Mouse (Mus musculus): ENCODE measurements at regions not wholly inside any gene's neighbourhood (a gene's known extent, or its start where the extent isn't known, plus 50 kb on each side); places are given as distances from the start of the nearest gene placed in this dataset.

DNA sequence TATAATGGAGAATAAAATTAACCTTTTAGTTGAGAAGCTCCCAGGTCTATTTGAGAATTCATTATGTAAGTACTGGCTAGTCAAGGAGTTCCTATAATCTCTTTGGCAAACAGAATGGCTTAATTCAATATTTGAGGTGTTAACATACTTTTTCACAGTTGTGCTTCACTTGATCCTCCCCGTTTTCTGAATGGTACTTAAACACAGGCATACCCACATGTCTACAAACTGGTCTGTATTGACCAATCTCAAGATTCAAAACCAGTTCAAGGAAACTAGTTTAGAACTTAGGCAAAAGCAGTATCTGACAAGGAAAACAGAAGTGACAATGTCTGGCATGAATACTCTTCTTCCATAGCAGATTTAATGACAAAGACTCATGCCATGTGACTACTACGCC, 583.0 kb upstream of the Dmac1 start:
- no peak for TF ChIP-seq USF2 (conservative IDR thresholded peaks at IDR 0.05; ENCODE audit: low read depth, low read length)
- TF ChIP-seq POLR2AphosphoS2 (IDR thresholded peaks at IDR 0.05; ENCODE audit: low read depth, low read length), result no peak
- TF ChIP-seq ELF1 (IDR thresholded peaks at IDR 0.05; ENCODE audit: low read depth, low read length), result no peak
- no peak for TF ChIP-seq ZKSCAN1 (IDR thresholded peaks at IDR 0.05; ENCODE audit: borderline replicate concordance, low read depth, low read length)
- no peak for TF ChIP-seq BHLHE40 (IDR thresholded peaks at IDR 0.05; ENCODE audit: low read depth, low read length)
- TF ChIP-seq JUN (IDR thresholded peaks at IDR 0.05; ENCODE audit: insufficient read depth, low read depth, low read length), result no peak
- TF ChIP-seq EP300 (IDR thresholded peaks at IDR 0.05; ENCODE audit: low read length), result no peak
- no peak for TF ChIP-seq SIN3A (IDR thresholded peaks at IDR 0.05; ENCODE audit: low read length)
- no peak for TF ChIP-seq UBTF (IDR thresholded peaks at IDR 0.05; ENCODE audit: low read depth, low read length)
- TF ChIP-seq MAFK (IDR thresholded peaks at IDR 0.05; ENCODE audit: insufficient replicate concordance, low read length), result no peak
- TF ChIP-seq PAX5 (IDR thresholded peaks at IDR 0.05; ENCODE audit: low read length), result no peak
- TF ChIP-seq NRF1 (IDR thresholded peaks at IDR 0.05; ENCODE audit: low read depth, low read length), result no peak
- TF ChIP-seq CHD1 (IDR thresholded peaks at IDR 0.05; ENCODE audit: low read depth, low read length), result no peak
- no peak for TF ChIP-seq CTCF (conservative IDR thresholded peaks at IDR 0.05 in 1 of 2, IDR thresholded peaks at IDR 0.05 in 1 of 2; ENCODE audit: low read depth in 2 of 2, low read length in 2 of 2)
- TF ChIP-seq IRF4 (IDR thresholded peaks at IDR 0.05; ENCODE audit: low read depth, low read length), result no peak
- Histone ChIP-seq H3K27ac (ENCODE audit: insufficient read depth, low read depth) (no peak overlapping the region), H3K4me2 (ENCODE audit: insufficient read depth, low read depth, poor library complexity, severe bottlenecking) (no peak overlapping the region), H3K4me3 (replicated peaks in 1 of 3; ENCODE audit: low read depth in 2 of 3, low read length in 2 of 3, poor library complexity in 1 of 3) (no peak overlapping the region), H3K9me3 (replicated peaks; ENCODE audit: low read length) (peaks cover 34% of the 10 kb centered on the region), H3K36me3 (replicated peaks in 1 of 2; ENCODE audit: control insufficient read depth in 1 of 2, insufficient read depth in 1 of 2, low read length in 1 of 2) (no peaks in the 10 kb centered on the region), H3K9ac (ENCODE audit: insufficient read depth, low read depth) (no peak overlapping the region), H3K27me3 (replicated peaks) (no peaks in the 10 kb centered on the region), H3K79me2 (replicated peaks; ENCODE audit: control insufficient read depth, extremely low read depth, insufficient read depth, poor library complexity, severe bottlenecking) (no peaks in the 10 kb centered on the region), H3K4me1 (ENCODE audit: control insufficient read depth in 1 of 2, insufficient read depth in 2 of 2) (no peaks in the 10 kb centered on the region)
- no peak for DNase-seq (ENCODE audit: extremely low read depth)
- dilution Hi-C loops (cut with MboI; ENCODE audit: extremely low pct_ligation_motif_present, extremely low pct_unique_long_range_greater_than_20kb, low sequenced_read_pairs) (no loop called here), in situ Hi-C loops (cut with MboI; ENCODE audit: low pct_ligation_motif_present, low pct_unique_long_range_greater_than_20kb, low sequenced_read_pairs) (no loop called here)

DNA sequence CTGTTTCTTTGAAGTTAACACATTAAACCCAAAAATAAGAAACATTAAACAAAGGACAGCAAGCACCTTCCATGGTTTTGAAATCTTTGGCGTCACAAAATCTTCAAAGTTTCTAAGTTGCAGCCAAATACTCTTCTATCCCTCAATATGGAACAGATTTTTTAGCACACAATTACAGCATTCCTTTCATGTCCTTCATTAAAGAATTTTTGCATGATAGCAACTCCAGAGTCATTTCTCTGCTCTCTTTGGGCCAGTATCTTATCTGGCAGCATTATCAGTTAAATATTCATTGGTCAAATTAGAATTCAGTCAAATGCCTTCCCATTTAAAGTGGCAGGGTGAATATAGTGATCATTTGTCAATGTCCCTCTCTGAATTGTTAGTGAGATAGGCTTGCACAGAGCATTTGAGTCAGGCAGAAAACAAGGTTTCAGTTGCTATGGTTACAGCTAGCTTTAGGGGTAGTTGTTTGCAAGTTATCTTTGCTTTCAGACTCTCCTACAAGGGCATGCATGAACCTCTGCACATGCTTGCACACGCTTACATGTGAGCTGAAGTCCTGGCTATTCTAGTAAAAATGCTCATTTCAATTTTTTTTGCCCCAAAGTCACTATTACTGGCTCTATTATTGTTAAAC, 579.8 kb upstream of the Dmac1 start:
- no peak overlapping the region for H3K4me3 ChIP-seq (replicated peaks in 1 of 3; ENCODE audit: low read depth in 2 of 3, low read length in 2 of 3, poor library complexity in 1 of 3)
- no peak overlapping the region for H3K27ac ChIP-seq (ENCODE audit: insufficient read depth, low read depth)
- no peak overlapping the region for H3K4me2 ChIP-seq (ENCODE audit: insufficient read depth, low read depth, poor library complexity, severe bottlenecking)
- H3K36me3 ChIP-seq (replicated peaks in 1 of 2; ENCODE audit: control insufficient read depth in 1 of 2, insufficient read depth in 1 of 2, low read length in 1 of 2), result no peaks in the 10 kb centered on the region
- dilution Hi-C loops (cut with MboI; ENCODE audit: extremely low pct_ligation_motif_present, extremely low pct_unique_long_range_greater_than_20kb, low sequenced_read_pairs) (no loop called here), in situ Hi-C loops (cut with MboI; ENCODE audit: low pct_ligation_motif_present, low pct_unique_long_range_greater_than_20kb, low sequenced_read_pairs) (no loop called here)
- TF ChIP-seq ZC3H11A (IDR thresholded peaks at IDR 0.05; ENCODE audit: low read depth, low read length) (no peak), KAT2A (IDR thresholded peaks at IDR 0.05; ENCODE audit: insufficient replicate concordance, low read length) (no peak), NELFE (IDR thresholded peaks at IDR 0.05; ENCODE audit: low read depth, low read length) (no peak), RAD21 (IDR thresholded peaks at IDR 0.05; ENCODE audit: low read depth, low read length) (no peak), TCF12 (IDR thresholded peaks at IDR 0.05; ENCODE audit: low read depth, low read length) (no peak), UBTF (IDR thresholded peaks at IDR 0.05; ENCODE audit: low read depth, low read length) (no peak), IRF4 (IDR thresholded peaks at IDR 0.05; ENCODE audit: low read depth, low read length) (no peak), CHD2 (IDR thresholded peaks at IDR 0.05; ENCODE audit: low read length) (no peak), ZMIZ1 (IDR thresholded peaks at IDR 0.05; ENCODE audit: low read depth, low read length) (no peak), TBP (conservative IDR thresholded peaks at IDR 0.05; ENCODE audit: low read depth, low read length) (no peak), USF2 (conservative IDR thresholded peaks at IDR 0.05; ENCODE audit: low read depth, low read length) (no peak), USF1 (IDR thresholded peaks at IDR 0.05; ENCODE audit: low read depth, low read length) (no peak), HCFC1 (IDR thresholded peaks at IDR 0.05; ENCODE audit: low read depth, low read length) (no peak), MAFK (IDR thresholded peaks at IDR 0.05; ENCODE audit: insufficient replicate concordance, low read length) (no peak)
- no peak for DNase-seq (ENCODE audit: extremely low read depth)
- no peaks in the 10 kb centered on the region for H3K79me2 ChIP-seq (replicated peaks; ENCODE audit: control insufficient read depth, extremely low read depth, insufficient read depth, poor library complexity, severe bottlenecking)
- H3K27me3 ChIP-seq (replicated peaks), result no peaks in the 10 kb centered on the region
- H3K9ac ChIP-seq (ENCODE audit: insufficient read depth, low read depth), result no peak overlapping the region
- peaks cover 35% of the 10 kb centered on the region for H3K9me3 ChIP-seq (replicated peaks; ENCODE audit: low read length)
- H3K4me1 ChIP-seq (ENCODE audit: control insufficient read depth in 1 of 2, insufficient read depth in 2 of 2), result no peaks in the 10 kb centered on the region

Measured in CH12.LX (cell line).